Mouse (Mus musculus) forebrain, postnatal 0 days (tissue): ENCODE measurements around the gene Nptx1. TPM values are rescaled to one million over a fixed set of nuclear protein-coding genes. Genes with fewer than 3 reads are reported as not detected.

Experiments
- ATAC-seq: fragments of 200-750 bp; cut with Nextera tagmentation; 2 replicates; pipeline ENCODE4 v1.8.0; 2017; ENCODE audit warnings: mild to moderate bottlenecking, moderate library complexity
- DNase-seq: peaks from one replicate; pipeline ENCODE4 v3.0.0-alpha.2; 2015
- H3K27ac ChIP-seq: fragments of 300-500 bp; sonication (generic); 2 replicates; pipeline ENCODE4 v1.5.1; 2014; ENCODE audit warnings: low read depth, mild to moderate bottlenecking, antibody characterized with exemption, low read length, moderate library complexity, mixed read lengths
- H3K27me3 ChIP-seq: fragments of 300-500 bp; sonication (generic); 2 replicates; pipeline ENCODE4 v1.6.1; 2014; ENCODE audit warnings: mild to moderate bottlenecking, low read length, mixed read lengths; ENCODE audit not compliant: insufficient read depth
- H3K36me3 ChIP-seq: fragments of 300-500 bp; sonication (generic); 2 replicates; pipeline ENCODE4 v1.6.1; 2014; ENCODE audit warnings: mild to moderate bottlenecking, moderate library complexity; ENCODE audit not compliant: insufficient read depth
- H3K4me1 ChIP-seq: fragments of 300-500 bp; sonication (generic); 2 replicates; pipeline ENCODE4 v1.6.1; 2014; ENCODE audit warnings: antibody characterized with exemption; ENCODE audit not compliant: insufficient read depth
- H3K4me2 ChIP-seq: fragments of 300-500 bp; sonication (generic); 2 replicates; pipeline ENCODE4 v1.6.1; 2014; ENCODE audit warnings: low read depth, mild to moderate bottlenecking, moderate library complexity
- H3K4me3 ChIP-seq: fragments of 300-500 bp; sonication (generic); 2 replicates; pipeline ENCODE4 v1.5.1; 2014; ENCODE audit warnings: low read depth, low read length, mixed read lengths
- H3K9ac ChIP-seq: fragments of 300-500 bp; sonication (generic); 2 replicates; pipeline ENCODE4 v1.6.1; 2014; ENCODE audit warnings: mild to moderate bottlenecking
- H3K9me3 ChIP-seq: fragments of 300-500 bp; sonication (generic); 2 replicates; pipeline ENCODE4 v1.6.1; 2016; ENCODE audit warnings: low read length
- CTCF ChIP-seq: sonication (generic); IDR thresholded peaks from 2 replicates; pipeline ENCODE4 v1.5.1; 2016; ENCODE audit warnings: antibody characterized with exemption, control low read depth, low read depth
- WGBS: fragments of 180-500 bp; shearing (Covaris S2); extraction: QIAGEN DNeasy Blood & Tissue Kit; methylation state at CpG from one replicate; pipeline ENCODE4 v1.1.7; 2014; 5-methylcytosine and 5-hydroxymethylcytosine counted together
- polyA plus RNA-seq: library from polyadenylated mRNA; unstranded; fragments of >200 nt; fragmentation: Nextera tagmentation; extraction: Ambion mirVana; gene quantifications from 2 replicates; pipeline ENCODE4 v1.2.1, GENCODE M21; 2015
- total RNA-seq: library from RNA; depleted of rRNA; stranded (reverse); fragments of >200 nt; gene quantifications from 2 replicates; pipeline ENCODE4 v1.2.3, GENCODE M21; 2014

Nptx1 gene
- total and polyA plus RNA-seq, 2 experiments from 2014 or later = 6.9 to 14.2 TPM

GRCm38 (mm10) chr11:119541082-119541481 lies 6.5 kb downstream of the Nptx1 start:
- H3K27ac ChIP-seq = no peak overlapping the region
- H3K4me1 ChIP-seq = peaks cover 10% of the 10 kb centered on the region; the same call in 1 of the 2 replicates
- DNase-seq (no peak), ATAC-seq (no peak)
- no peak overlapping the region for H3K9ac ChIP-seq
- H3K36me3 ChIP-seq = no peaks in the 10 kb centered on the region
- no peak for TF ChIP-seq CTCF
- no peak overlapping the region for H3K4me3 ChIP-seq
- no peaks in the 10 kb centered on the region for H3K9me3 ChIP-seq
- 79% methylated on average over 9 of the region's 9 CpGs for WGBS
- H3K4me2 ChIP-seq = no peak overlapping the region
- no peaks in the 10 kb centered on the region for H3K27me3 ChIP-seq

GRCm38 (mm10) chr11:119540560-119540959 lies 7.0 kb downstream of the Nptx1 start:
- H3K4me2 ChIP-seq = no peak overlapping the region
- peaks cover 5% of the 10 kb centered on the region; the same call in 1 of the 2 replicates for H3K4me1 ChIP-seq
- no peaks in the 10 kb centered on the region for H3K36me3 ChIP-seq
- no peaks in the 10 kb centered on the region for H3K9me3 ChIP-seq
- no peak overlapping the region for H3K27ac ChIP-seq
- H3K9ac ChIP-seq = no peak overlapping the region
- 81% methylated on average over 9 of the region's 9 CpGs for WGBS
- no peak overlapping the region for H3K4me3 ChIP-seq
- TF ChIP-seq CTCF = no peak
- no peaks in the 10 kb centered on the region for H3K27me3 ChIP-seq
- DNase-seq (no peak), ATAC-seq (no peak)

GRCm38 (mm10) chr11:119539944-119540343 lies 7.6 kb downstream of the Nptx1 start:
- Histone ChIP-seq H3K9ac (no peak overlapping the region), H3K27me3 (no peaks in the 10 kb centered on the region), H3K9me3 (no peaks in the 10 kb centered on the region), H3K4me1 (peaks cover 5% of the 10 kb centered on the region; the same call in 1 of the 2 replicates), H3K4me3 (no peak overlapping the region), H3K27ac (no peak overlapping the region), H3K36me3 (no peaks in the 10 kb centered on the region), H3K4me2 (no peak overlapping the region)
- ATAC-seq = 0 out of 2 replicates have a peak, but pooled peaks have one; percentile 16
- TF ChIP-seq CTCF = no peak
- no peak for DNase-seq
- 23% methylated on average over 14 of the region's 14 CpGs for WGBS

- no peaks in the 10 kb centered on the region for H3K27me3 ChIP-seq
- no peak overlapping the region for H3K27ac ChIP-seq
- H3K9me3 ChIP-seq = no peaks in the 10 kb centered on the region
- peaks cover 5% of the 10 kb centered on the region for H3K4me1 ChIP-seq
- no peak overlapping the region for H3K4me3 ChIP-seq
- TF ChIP-seq CTCF = no peak
- ATAC-seq = no peak
- 72% methylated on average over 7 of the region's 7 CpGs for WGBS
- DNase-seq = no peak
- no peaks in the 10 kb centered on the region for H3K36me3 ChIP-seq
- no peak overlapping the region for H3K4me2 ChIP-seq
- H3K9ac ChIP-seq = no peak overlapping the region
Measured at GRCm38 (mm10) chr11:119533745-119534144, 13.8 kb downstream of the Nptx1 start.

GRCm38 (mm10) chr11:119532460-119532859 lies 15.1 kb downstream of the Nptx1 start:
- DNase-seq (peak; percentile 67), ATAC-seq (peak; percentile 70)
- no peaks in the 10 kb centered on the region for H3K27me3 ChIP-seq
- H3K9me3 ChIP-seq = no peaks in the 10 kb centered on the region
- TF ChIP-seq CTCF = no peak
- H3K9ac ChIP-seq = 0 out of 2 replicates have a peak overlapping the region, but pooled peaks have one; percentile 3
- peaks cover 10% of the 10 kb centered on the region; the same call in 1 of the 2 replicates for H3K4me1 ChIP-seq
- H3K4me3 ChIP-seq = no peak overlapping the region
- no peaks in the 10 kb centered on the region for H3K36me3 ChIP-seq
- H3K27ac ChIP-seq = no peak overlapping the region
- H3K4me2 ChIP-seq = no peak overlapping the region
- 27% methylated on average over 8 of the region's 8 CpGs for WGBS

GRCm38 (mm10) chr11:119528930-119529329 lies 18.6 kb downstream of the Nptx1 start:
- DNase-seq (peak; percentile 72), ATAC-seq (0 out of 2 replicates have a peak, but pooled peaks have one; percentile 17)
- 0 out of 2 replicates have a peak overlapping the region, but pooled peaks have one; percentile 28 for H3K9ac ChIP-seq
- no peak for TF ChIP-seq CTCF
- H3K9me3 ChIP-seq = no peaks in the 10 kb centered on the region
- H3K27me3 ChIP-seq = no peaks in the 10 kb centered on the region
- peak overlapping the region; percentile 81 for H3K27ac ChIP-seq
- H3K4me2 ChIP-seq = no peak overlapping the region
- 34% methylated on average over 11 of the region's 11 CpGs for WGBS
- no peaks in the 10 kb centered on the region for H3K36me3 ChIP-seq
- no peak overlapping the region for H3K4me3 ChIP-seq
- H3K4me1 ChIP-seq = peaks cover 14% of the 10 kb centered on the region; the same call in 1 of the 2 replicates

- Histone ChIP-seq H3K9ac (no peak overlapping the region), H3K4me1 (peaks cover 14% of the 10 kb centered on the region; the same call in 1 of the 2 replicates), H3K27ac (no peak overlapping the region), H3K4me3 (no peak overlapping the region), H3K27me3 (no peaks in the 10 kb centered on the region), H3K36me3 (no peaks in the 10 kb centered on the region), H3K9me3 (no peaks in the 10 kb centered on the region), H3K4me2 (no peak overlapping the region)
- WGBS = 81% methylated on average over 14 of the region's 14 CpGs
- DNase-seq (no peak), ATAC-seq (no peak)
- no peak for TF ChIP-seq CTCF
Measured at GRCm38 (mm10) chr11:119526068-119526966, 21.2 kb downstream of the Nptx1 start.
